Mouse (Mus musculus): ENCODE measurements around the gene Itpk1. TPM values are rescaled to one million over a fixed set of nuclear protein-coding genes. Genes with fewer than 3 reads are reported as not detected.
A peak's percentile ranks its signal among the peaks of the same experiment; 100 is the strongest.

Gene Itpk1
- polyA plus RNA-seq, 1 experiment from 2014 or later: 8.9 TPM

DNA sequence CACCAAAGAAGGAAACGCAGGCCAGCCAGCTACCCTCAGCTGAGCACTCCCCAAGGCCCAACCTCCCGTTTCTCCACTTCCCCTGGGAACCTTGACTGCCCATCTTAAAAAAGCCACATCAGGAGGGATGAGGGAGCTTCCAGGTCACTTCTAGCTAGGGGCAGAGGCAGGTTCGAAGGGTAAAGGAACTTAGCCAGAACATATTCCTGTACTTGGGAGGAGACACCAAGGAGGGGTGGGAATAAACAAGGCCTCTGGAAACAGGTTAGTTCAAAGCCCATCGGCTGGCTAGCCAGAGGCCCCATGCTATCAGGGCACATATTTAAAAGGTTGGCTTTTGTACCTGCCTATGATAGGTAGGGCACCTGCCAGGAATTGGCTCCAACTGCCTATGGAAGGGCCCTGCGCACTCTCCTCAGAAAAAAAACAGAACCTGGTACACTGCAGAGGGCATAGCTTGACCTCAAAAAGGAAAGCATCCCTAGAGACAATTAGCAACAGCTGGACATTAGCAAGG lies 3.0 kb downstream of the Itpk1 start:
- H3K27me3 ChIP-seq: peaks cover 9% of the 10 kb centered on the region
- peaks cover 69% of the 10 kb centered on the region for H3K4me1 ChIP-seq (replicated peaks)
- WGBS: 89% methylated on average over 5 of the region's 5 CpGs
- H3K27ac ChIP-seq: no peak overlapping the region
- no peaks in the 10 kb centered on the region for H3K9me3 ChIP-seq
- ATAC-seq (ENCODE audit: insufficient number of reproducible peaks, insufficient read depth, low FRiP score, low TSS enrichment, low read depth): no peak
- no peak overlapping the region for H3K4me2 ChIP-seq
- H3K36me3 ChIP-seq: no peaks in the 10 kb centered on the region
- no peak overlapping the region for H3K9ac ChIP-seq (replicated peaks)
- no peak overlapping the region for H3K4me3 ChIP-seq (replicated peaks)

DNA sequence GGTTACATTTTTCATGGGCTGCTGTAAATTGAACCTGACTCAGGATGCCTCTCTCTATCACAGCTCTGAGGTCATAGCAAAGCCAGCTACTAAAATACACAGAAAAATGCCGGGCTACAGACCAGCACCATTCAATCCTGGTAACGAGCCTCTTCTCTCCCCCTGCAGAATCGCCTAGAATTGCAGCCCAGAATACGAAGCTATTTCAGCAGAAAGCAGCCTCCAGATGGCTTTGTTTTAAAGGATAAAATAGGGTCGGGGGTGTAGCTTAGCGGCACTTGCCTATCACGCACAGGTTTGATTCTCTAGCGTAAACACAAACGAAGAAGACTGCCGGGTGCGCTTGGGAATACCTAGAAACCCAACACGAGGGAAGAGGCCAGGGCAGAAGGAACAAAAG lies 4.3 kb downstream of the Itpk1 start:
- Histone ChIP-seq H3K4me1 (replicated peaks) (peaks cover 68% of the 10 kb centered on the region), H3K27ac (peak overlapping the region; percentile 37; the same call in 1 of the 2 replicates)
- ATAC-seq (ENCODE audit: insufficient number of reproducible peaks, insufficient read depth, low FRiP score, low TSS enrichment, low read depth): no peak

DNA sequence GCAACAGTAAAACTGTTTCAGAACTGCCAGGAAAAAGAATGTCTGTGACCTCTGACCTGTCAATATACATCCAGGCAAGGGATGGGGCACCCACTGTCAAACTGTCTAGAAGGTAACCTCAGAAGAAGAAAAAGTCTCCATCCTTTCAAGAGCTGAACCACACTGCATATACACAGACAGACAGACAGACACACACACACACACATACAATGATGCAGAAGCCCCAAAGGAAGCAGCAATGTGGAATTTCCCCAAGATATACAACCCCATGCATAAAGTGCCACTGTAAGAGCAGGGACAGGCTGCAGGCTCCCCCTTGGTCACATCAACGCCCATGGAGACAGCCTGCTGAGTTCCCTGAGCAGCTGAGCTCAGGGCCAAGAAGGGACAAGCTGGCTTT lies 5.6 kb downstream of the Itpk1 start:
- Histone ChIP-seq H3K36me3 (no peaks in the 10 kb centered on the region), H3K27ac (0 out of 2 replicates have a peak overlapping the region, but pooled peaks have one; percentile 62), H3K9ac (replicated peaks) (no peak overlapping the region), H3K9me3 (no peaks in the 10 kb centered on the region), H3K27me3 (peaks cover 7% of the 10 kb centered on the region), H3K4me1 (replicated peaks) (peaks cover 61% of the 10 kb centered on the region), H3K4me2 (no peak overlapping the region), H3K4me3 (replicated peaks) (no peak overlapping the region)
- WGBS: 43% methylated on average over 1 of the region's 1 CpGs
- ATAC-seq (ENCODE audit: insufficient number of reproducible peaks, insufficient read depth, low FRiP score, low TSS enrichment, low read depth): no peak

More for the DNA sequence above, 4.3 kb downstream of the Itpk1 start:
- Histone ChIP-seq H3K4me2 (no peak overlapping the region), H3K36me3 (no peaks in the 10 kb centered on the region), H3K4me3 (replicated peaks) (no peak overlapping the region), H3K27me3 (peaks cover 9% of the 10 kb centered on the region), H3K9me3 (no peaks in the 10 kb centered on the region), H3K9ac (replicated peaks) (no peak overlapping the region)
- 47% methylated on average over 12 of the region's 12 CpGs for WGBS

DNA sequence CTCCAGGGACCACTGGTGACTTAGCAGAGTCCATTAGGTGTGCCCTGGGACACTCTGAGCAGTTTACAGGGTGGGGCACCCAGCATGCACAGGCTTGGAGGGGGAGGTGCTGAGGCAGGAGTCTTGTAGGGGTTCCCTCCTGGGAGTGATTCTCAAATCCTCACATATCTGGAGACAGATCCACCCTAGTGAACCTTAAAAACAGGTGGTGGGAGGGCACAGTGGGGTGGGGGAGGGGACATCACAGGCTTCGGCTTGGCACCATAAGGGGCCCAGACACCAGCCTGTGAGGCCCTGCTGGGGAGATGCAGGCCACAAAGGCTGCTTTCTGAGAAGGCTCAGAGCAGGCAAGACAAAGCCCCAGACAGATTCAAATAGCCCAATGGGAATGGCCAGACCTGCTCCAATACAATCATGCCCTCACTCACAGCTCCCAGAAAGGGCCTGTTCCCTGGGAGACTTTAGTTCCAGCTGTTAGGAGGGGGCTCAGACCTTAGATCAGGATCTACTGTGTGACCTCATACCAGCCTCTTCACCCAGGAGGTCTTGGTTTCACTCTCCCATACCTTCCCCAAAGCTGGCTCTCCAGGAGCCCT lies 6.5 kb downstream of the Itpk1 start:
- Histone ChIP-seq H3K4me2 (no peak overlapping the region), H3K27me3 (0 out of 2 replicates have a peak, but pooled peaks cover under 1% of the 10 kb centered on the region), H3K4me1 (replicated peaks) (peaks cover 51% of the 10 kb centered on the region), H3K36me3 (no peaks in the 10 kb centered on the region), H3K4me3 (replicated peaks) (no peak overlapping the region), H3K9me3 (no peaks in the 10 kb centered on the region), H3K9ac (replicated peaks) (peak overlapping the region; percentile 44; the same call in 1 of the 2 replicates), H3K27ac (peak overlapping the region; percentile 62; the same call in 1 of the 2 replicates)
- 18% methylated on average over 1 of the region's 1 CpGs for WGBS
- ATAC-seq (ENCODE audit: insufficient number of reproducible peaks, insufficient read depth, low FRiP score, low TSS enrichment, low read depth): no peak

DNA sequence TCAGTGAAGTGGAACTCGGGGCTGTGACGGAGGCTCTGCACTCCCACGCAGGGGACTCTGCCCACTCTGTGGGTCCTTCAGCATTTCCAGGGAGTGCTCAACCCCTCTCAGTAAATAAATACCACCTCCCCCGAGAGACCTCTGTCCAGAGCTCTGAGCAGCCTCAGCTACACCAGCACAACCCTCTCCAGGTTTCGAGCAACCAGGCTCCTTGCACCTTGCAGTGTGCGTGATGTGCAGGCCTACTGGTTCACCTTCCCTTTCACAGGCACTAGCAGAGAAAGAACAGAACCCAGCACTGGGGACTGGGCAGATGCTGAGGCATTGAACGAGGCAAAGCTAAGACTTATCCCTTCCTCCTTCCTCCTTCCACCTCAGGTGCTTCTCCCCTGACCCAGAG lies 7.3 kb downstream of the Itpk1 start:
- no peak for ATAC-seq (ENCODE audit: insufficient number of reproducible peaks, insufficient read depth, low FRiP score, low TSS enrichment, low read depth)
- no peak overlapping the region; the same call in 1 of the 2 replicates for H3K27ac ChIP-seq

DNA sequence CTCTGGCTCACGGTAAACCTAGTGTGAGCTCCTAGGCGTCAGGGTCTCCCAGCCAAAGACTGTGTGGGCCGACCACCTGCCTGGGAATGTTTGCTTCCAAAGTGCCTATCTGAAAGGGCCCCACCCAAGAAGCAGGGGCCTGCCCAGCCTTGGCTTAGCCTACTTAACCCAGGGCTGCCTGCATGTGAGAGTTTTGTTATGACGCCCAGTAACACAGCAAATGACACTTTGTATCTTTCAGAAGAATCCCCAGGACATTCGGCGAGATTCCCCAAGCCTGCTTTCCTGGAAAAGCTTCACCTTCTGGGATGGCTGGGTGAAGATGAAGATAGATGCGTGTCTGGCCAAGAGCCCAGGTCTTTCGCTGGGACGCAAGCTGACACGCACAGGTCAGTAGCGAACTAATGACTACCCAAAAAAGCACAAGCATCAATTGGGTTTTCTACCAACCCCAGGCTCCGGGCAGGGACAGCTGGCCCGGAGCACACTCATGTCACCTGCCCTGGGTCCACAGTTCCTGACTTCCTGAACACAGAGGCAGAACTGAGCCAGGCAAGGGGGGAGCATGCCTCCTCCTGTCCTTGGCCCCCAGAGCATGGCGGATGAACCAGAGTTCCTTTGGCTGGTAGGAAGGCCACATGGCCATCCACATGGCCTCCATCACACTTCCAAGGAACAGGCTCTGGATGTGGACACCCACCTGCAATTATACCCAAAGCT lies 7.9 kb downstream of the Itpk1 start:
- Histone ChIP-seq H3K4me1 (replicated peaks) (peaks cover 39% of the 10 kb centered on the region), H3K9ac (replicated peaks) (no peak overlapping the region), H3K27me3 (no peaks in the 10 kb centered on the region), H3K9me3 (no peaks in the 10 kb centered on the region), H3K4me3 (replicated peaks) (no peak overlapping the region), H3K36me3 (no peaks in the 10 kb centered on the region), H3K27ac (no peak overlapping the region), H3K4me2 (no peak overlapping the region)
- no peak for ATAC-seq (ENCODE audit: insufficient number of reproducible peaks, insufficient read depth, low FRiP score, low TSS enrichment, low read depth)
- WGBS: 90% methylated on average over 14 of the region's 14 CpGs

More for the DNA sequence above, 7.3 kb downstream of the Itpk1 start:
- H3K9ac ChIP-seq (replicated peaks): no peak overlapping the region
- no peak overlapping the region for H3K4me3 ChIP-seq (replicated peaks)
- peaks cover 43% of the 10 kb centered on the region for H3K4me1 ChIP-seq (replicated peaks)
- no peaks in the 10 kb centered on the region for H3K9me3 ChIP-seq
- 71% methylated on average over 7 of the region's 7 CpGs for WGBS
- H3K4me2 ChIP-seq: no peak overlapping the region
- H3K27me3 ChIP-seq: no peaks in the 10 kb centered on the region
- H3K36me3 ChIP-seq: no peaks in the 10 kb centered on the region

DNA sequence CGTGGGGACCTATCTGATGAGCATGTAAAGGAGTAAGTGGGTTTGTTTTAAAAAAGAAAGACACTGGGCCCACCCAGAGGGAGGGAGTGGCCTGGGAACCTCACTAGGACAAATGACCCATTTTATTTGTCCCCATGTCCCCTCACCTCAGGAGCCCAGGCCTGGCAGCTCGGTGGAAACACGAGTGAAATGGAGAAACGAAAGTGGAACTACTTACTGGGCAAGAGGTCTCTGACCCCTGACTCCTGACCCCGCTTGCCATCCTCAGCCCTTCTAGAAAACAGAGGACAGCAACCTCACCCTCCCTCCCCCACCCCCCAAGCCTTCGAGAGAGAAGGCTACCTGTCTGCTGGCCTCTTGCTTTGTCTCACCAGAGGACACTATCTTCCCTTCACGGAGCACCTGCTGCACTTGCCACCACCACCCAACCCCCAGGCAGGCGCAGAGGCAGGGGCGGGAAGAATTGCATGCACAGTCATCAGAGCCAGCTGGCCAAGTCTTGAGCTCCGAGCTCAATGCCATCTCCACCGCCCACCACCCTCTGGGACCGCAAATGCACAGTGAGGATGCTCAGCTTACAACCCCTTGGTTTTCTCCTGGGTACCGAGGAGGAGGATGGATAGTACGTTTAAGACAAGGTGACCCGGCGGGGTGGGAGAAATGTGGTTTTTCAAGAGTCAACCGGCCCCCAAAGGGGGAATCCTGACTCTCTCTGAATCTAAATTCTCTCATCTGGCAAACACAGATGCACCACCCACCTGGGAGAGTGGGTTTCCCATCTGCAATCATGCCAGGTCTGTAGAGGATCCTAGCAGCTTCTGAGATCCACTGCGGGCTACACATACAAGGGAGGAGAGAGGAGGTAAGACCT lies 9.1 kb downstream of the Itpk1 start:
- H3K36me3 ChIP-seq: no peaks in the 10 kb centered on the region
- H3K4me2 ChIP-seq: no peak overlapping the region
- H3K9ac ChIP-seq (replicated peaks): no peak overlapping the region
- no peak overlapping the region for H3K27ac ChIP-seq
- WGBS: 71% methylated on average over 18 of the region's 18 CpGs
- no peak overlapping the region for H3K4me3 ChIP-seq (replicated peaks)
- H3K9me3 ChIP-seq: no peaks in the 10 kb centered on the region
- peaks cover 39% of the 10 kb centered on the region for H3K4me1 ChIP-seq (replicated peaks)
- H3K27me3 ChIP-seq: no peaks in the 10 kb centered on the region
- ATAC-seq (ENCODE audit: insufficient number of reproducible peaks, insufficient read depth, low FRiP score, low TSS enrichment, low read depth): no peak

DNA sequence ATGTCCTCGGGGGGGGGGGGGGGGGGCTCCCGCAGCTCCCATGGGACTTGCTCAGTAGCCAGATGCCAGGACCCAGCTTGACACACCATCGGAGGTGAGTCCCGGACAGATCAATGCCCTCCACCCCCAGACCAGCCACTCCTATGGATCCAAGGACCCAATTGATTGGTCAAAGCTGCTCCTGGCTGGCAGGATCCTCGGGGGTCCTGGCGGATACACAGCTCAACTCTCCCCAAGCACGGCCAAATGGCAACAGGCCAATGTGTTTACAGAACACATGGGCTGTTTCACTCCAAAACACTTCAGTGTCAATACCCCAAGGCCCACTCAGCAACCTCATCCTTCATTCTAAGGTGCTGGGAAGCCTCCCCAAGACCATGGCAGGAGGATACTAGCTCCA lies 13.0 kb downstream of the Itpk1 start:
- ATAC-seq (ENCODE audit: insufficient number of reproducible peaks, insufficient read depth, low FRiP score, low TSS enrichment, low read depth): no peak
- Histone ChIP-seq H3K27me3 (no peaks in the 10 kb centered on the region), H3K4me3 (replicated peaks) (no peak overlapping the region), H3K9ac (replicated peaks) (no peak overlapping the region), H3K9me3 (no peaks in the 10 kb centered on the region), H3K4me1 (replicated peaks) (0 out of 2 replicates have a peak, but pooled peaks cover 2% of the 10 kb centered on the region), H3K4me2 (no peak overlapping the region), H3K27ac (no peak overlapping the region), H3K36me3 (no peaks in the 10 kb centered on the region)
- WGBS: 65% methylated on average over 5 of the region's 7 CpGs

DNA sequence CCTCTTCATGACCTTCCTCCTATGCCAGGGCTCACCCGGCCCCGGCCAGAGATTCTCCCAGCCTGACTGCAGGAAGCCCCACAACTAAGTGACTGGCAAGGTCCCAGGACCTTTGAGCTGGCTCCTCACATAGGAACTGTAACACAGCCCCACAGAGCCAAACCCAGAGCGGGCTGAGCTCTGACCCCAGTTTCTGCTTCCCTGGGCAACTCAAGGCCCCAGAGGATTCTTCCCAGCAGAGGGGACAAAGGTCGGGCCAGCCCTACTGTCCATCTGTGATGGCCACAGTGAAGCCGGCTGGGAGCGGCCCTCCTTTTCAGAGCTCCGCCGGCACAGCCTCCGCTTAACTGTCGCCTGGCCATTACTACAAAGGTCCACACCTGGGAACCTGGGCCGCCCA lies 13.6 kb downstream of the Itpk1 start:
- H3K9me3 ChIP-seq: no peaks in the 10 kb centered on the region
- ATAC-seq (ENCODE audit: insufficient number of reproducible peaks, insufficient read depth, low FRiP score, low TSS enrichment, low read depth): no peak
- H3K4me2 ChIP-seq: no peak overlapping the region
- H3K27ac ChIP-seq: no peak overlapping the region
- no peaks in the 10 kb centered on the region for H3K36me3 ChIP-seq
- 0 out of 2 replicates have a peak, but pooled peaks cover 2% of the 10 kb centered on the region for H3K4me1 ChIP-seq (replicated peaks)
- no peaks in the 10 kb centered on the region for H3K27me3 ChIP-seq
- 0 out of 2 replicates have a peak overlapping the region, but pooled peaks have one; percentile 4 for H3K9ac ChIP-seq (replicated peaks)
- WGBS: 67% methylated on average over 11 of the region's 11 CpGs
- H3K4me3 ChIP-seq (replicated peaks): no peak overlapping the region

DNA sequence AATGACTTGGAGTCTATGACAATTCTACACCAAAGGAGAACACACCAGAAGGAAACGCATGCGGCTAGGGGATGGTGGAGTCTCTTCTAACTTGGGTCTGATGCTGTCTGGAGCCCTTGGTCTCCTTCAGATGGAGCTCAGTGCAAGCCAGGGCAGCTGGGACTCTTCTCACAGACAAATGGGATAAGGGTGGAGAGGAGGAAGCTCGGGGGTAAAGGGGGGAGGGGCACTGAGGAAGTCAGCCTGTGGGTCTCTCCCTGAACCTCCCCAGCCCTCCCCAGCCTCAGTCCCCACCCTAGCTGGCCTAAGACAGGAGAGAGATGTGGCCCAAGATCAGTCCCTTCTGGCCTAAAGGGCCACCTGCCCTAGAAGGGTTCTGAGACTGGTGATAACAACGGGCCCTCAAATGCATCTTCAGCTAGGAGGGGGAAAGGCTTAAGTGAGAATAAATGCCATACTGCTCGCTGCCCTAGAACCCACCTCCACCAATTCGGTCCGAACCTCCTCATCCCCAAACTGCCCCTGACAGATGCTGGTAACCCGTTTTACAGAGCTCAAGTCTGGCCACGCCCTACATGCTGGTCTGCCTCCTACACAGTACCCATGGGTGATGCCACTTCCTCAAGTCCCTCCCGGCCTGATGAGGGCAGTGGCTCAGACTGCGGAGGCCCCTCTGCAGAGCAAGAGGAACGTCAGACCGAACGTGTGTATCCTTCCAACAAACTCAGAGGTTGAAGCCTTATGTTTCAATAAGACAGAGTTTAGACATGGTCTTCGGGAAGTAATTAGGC lies 14.8 kb downstream of the Itpk1 start:
- no peak overlapping the region for H3K4me2 ChIP-seq
- no peaks in the 10 kb centered on the region for H3K36me3 ChIP-seq
- H3K9ac ChIP-seq (replicated peaks): no peak overlapping the region
- peaks cover 5% of the 10 kb centered on the region for H3K4me1 ChIP-seq (replicated peaks)
- WGBS: 83% methylated on average over 15 of the region's 15 CpGs
- no peak overlapping the region for H3K4me3 ChIP-seq (replicated peaks)
- ATAC-seq (ENCODE audit: insufficient number of reproducible peaks, insufficient read depth, low FRiP score, low TSS enrichment, low read depth): no peak
- no peaks in the 10 kb centered on the region for H3K9me3 ChIP-seq
- H3K27me3 ChIP-seq: no peaks in the 10 kb centered on the region
- no peak overlapping the region for H3K27ac ChIP-seq

All from limb, embryonic 12.5 days (tissue).